In genomic region chr1:39941237-39942179, GRCm38 (mm10) we compare ENCODE assay signal across 11 mouse cellular contexts. TPM values are rescaled to one million over a fixed set of nuclear protein-coding genes. Genes with fewer than 3 reads are reported as not detected.
DNase-seq lines count a peak whose midpoint lies in the region; ATAC-seq and TF ChIP-seq lines count a peak whose summit lies in the region.
"Had no signal": no experiment of that assay in that cellular context is flagged by ENCODE, and none has a peak within 500 bp of the region (broad histone marks: within the 10 kb centered on the region; RNA-seq: fewer than 3 reads in every experiment).

No protein-coding gene starts in this region.

- H3K4me3 ChIP-seq in cerebellum, adult 2 months (replicated peaks; ENCODE audit: insufficient read depth, low read depth, low read length): no peak overlapping the region
- H3K4me3 ChIP-seq in intestine, postnatal 0 days (ENCODE audit: low read depth, low read length): no peak overlapping the region
- H3K4me3 ChIP-seq: liver, embryonic 13.5 days had no signal

- H3K27ac ChIP-seq in cerebellum, adult 2 months (ENCODE audit: insufficient read depth, low read length): peak overlapping the region; percentile 31; the same call in 1 of the 2 replicates
- no peak overlapping the region for H3K27ac ChIP-seq in intestine, postnatal 0 days (ENCODE audit: low read depth, low read length)
- H3K27ac ChIP-seq: liver, embryonic 13.5 days had no signal

- no peaks in the 10 kb centered on the region for H3K9me3 ChIP-seq in intestine, postnatal 0 days (ENCODE audit: control insufficient read depth)
- H3K9me3 ChIP-seq: G1E; liver, embryonic 13.5 days had no signal

- TF ChIP-seq CTCF in cerebellum, adult 2 months (IDR thresholded peaks at IDR 0.05; ENCODE audit: borderline replicate concordance, insufficient read depth, low read depth, low read length): no peak
- TF ChIP-seq CTCF in intestine, postnatal 0 days (IDR thresholded peaks at IDR 0.05; ENCODE audit: low read depth): no peak

- H3K4me1 ChIP-seq in cerebellum, adult 2 months (ENCODE audit: control insufficient read depth, insufficient read depth, low read length): peaks cover 52% of the 10 kb centered on the region
- peaks cover 20% of the 10 kb centered on the region; the same call in 1 of the 2 replicates for H3K4me1 ChIP-seq in intestine, postnatal 0 days (replicated peaks; ENCODE audit: control insufficient read depth, insufficient read depth, low read length)

- H3K36me3 ChIP-seq in intestine, postnatal 0 days (ENCODE audit: control insufficient read depth, insufficient read depth): no peaks in the 10 kb centered on the region
- H3K36me3 ChIP-seq: G1E; liver, embryonic 13.5 days had no signal

- H3K4me2 ChIP-seq in intestine, postnatal 0 days (replicated peaks; ENCODE audit: low read depth): no peak overlapping the region
- H3K4me2 ChIP-seq: liver, embryonic 13.5 days had no signal

- no peaks in the 10 kb centered on the region for H3K27me3 ChIP-seq in cerebellum, adult 2 months (ENCODE audit: control insufficient read depth, insufficient read depth, low read length)
- no peaks in the 10 kb centered on the region for H3K27me3 ChIP-seq in intestine, postnatal 0 days (replicated peaks; ENCODE audit: control insufficient read depth, insufficient read depth, low read length)
- H3K27me3 ChIP-seq: liver, embryonic 13.5 days had no signal

- WGBS in cerebellum, adult 2 months: 29% methylated on average over 10 of the region's 10 CpGs
- WGBS in intestine, postnatal 0 days: 45% methylated on average over 10 of the region's 10 CpGs

- peak; percentile 63 for ATAC-seq in intestine, postnatal 0 days

- peak; percentile 65 to 68 for DNase-seq in heart, postnatal 10 days
- no peak for DNase-seq in heart, adult 8-10 months (ENCODE audit: low spot score)
- peak; percentile 70 for DNase-seq in Muller cell, postnatal 12 days (ENCODE audit: inconsistent ontology term)
- peak; percentile 66 to 83 for DNase-seq in cerebellum, adult 2 months
- DNase-seq in ovary, postnatal 14 days (ENCODE audit: low spot score): no peak
- no peak for DNase-seq in right cerebral cortex, postnatal 14 days
- DNase-seq in left cerebral cortex, adult 18-20 months (ENCODE audit: low spot score in 2 of 2): no peak
- DNase-seq: liver, embryonic 13.5 days; thymus, postnatal 36 days had no signal

- TF ChIP-seq POLR2A in cerebellum, adult 2 months (IDR thresholded peaks at IDR 0.05; ENCODE audit: borderline replicate concordance, insufficient read depth, low read length): no peak

- no peak overlapping the region for H3K9ac ChIP-seq in intestine, postnatal 0 days (ENCODE audit: low read depth, low read length)
- H3K9ac ChIP-seq: liver, embryonic 13.5 days had no signal

- intact Hi-C loops in heart, postnatal 10 days (cut with DNase I): loop anchor here (5.0 kb wide), 1 partner anchor 179 kb away; no protein-coding TSS in a partner anchor

RNA-seq across cellular contexts. Expression of gene Map4k4, which starts 40.8 kb away (rescaled TPM):
- 100 to 1,000 TPM; 187 to 216 TPM for total RNA-seq in heart, postnatal 10 days (2021)
- 100 to 1,000 TPM in 3 of 4 experiments, 10 to 100 TPM in 1; 98.5 to 135 (median 109) TPM for total RNA-seq in heart, adult 8-10 months (2022)
- polyA plus RNA-seq in cerebellum, adult 2 months (2012; rRNA removed): 166 and 168 TPM in 2 replicates
- polyA plus RNA-seq in intestine, postnatal 0 days (2015; fragmentation: Nextera tagmentation; extraction: Ambion mirVana): 6.8 and 9.3 TPM in 2 replicates
- 10 to 100 TPM; 87.1 to 95.0 TPM for total RNA-seq in left cerebral cortex, adult 18-20 months (2021)

Comparison
In these comparisons a context has a peak if more than half of its experiments do, and no peak if none do; other contexts are left out.
1. DNase-seq: peak in heart, postnatal 10 days (2 of 2), Muller cell, postnatal 12 days (single experiment) and cerebellum, adult 2 months (2 of 2); none in heart, adult 8-10 months (single experiment), ovary, postnatal 14 days (single experiment), right cerebral cortex, postnatal 14 days (single experiment) and left cerebral cortex, adult 18-20 months (0 of 2).